Mouse (Mus musculus): ENCODE results near the gene Anks1b. TPM values are rescaled to one million over a fixed set of nuclear protein-coding genes. Genes with fewer than 3 reads are reported as not detected.

The Anks1b gene
- polyA plus RNA-seq, 1 experiment from 2014 or later: 2.8 TPM

GRCm38 (mm10) chr10:90081630-90082029, 208.3 kb downstream of the Anks1b start:
- H3K4me2 ChIP-seq (replicated peaks): no peak overlapping the region
- no peaks in the 10 kb centered on the region for H3K4me1 ChIP-seq
- ATAC-seq (ENCODE audit: insufficient number of reproducible peaks, insufficient read depth, low FRiP score, low TSS enrichment): no peak
- no peak overlapping the region for H3K27ac ChIP-seq
- H3K9me3 ChIP-seq: no peaks in the 10 kb centered on the region
- no peak overlapping the region for H3K9ac ChIP-seq
- no peaks in the 10 kb centered on the region for H3K36me3 ChIP-seq
- 18% methylated on average over 7 of the region's 7 CpGs for WGBS
- no peak overlapping the region for H3K4me3 ChIP-seq
- H3K27me3 ChIP-seq: no peaks in the 10 kb centered on the region

GRCm38 (mm10) chr10:90093877-90094276, 220.6 kb downstream of the Anks1b start:
- H3K4me3 ChIP-seq: no peak overlapping the region
- H3K9ac ChIP-seq: no peak overlapping the region
- H3K4me1 ChIP-seq: no peaks in the 10 kb centered on the region
- WGBS: 85% methylated on average over 6 of the region's 6 CpGs
- H3K36me3 ChIP-seq: no peaks in the 10 kb centered on the region
- no peaks in the 10 kb centered on the region for H3K27me3 ChIP-seq
- no peak overlapping the region for H3K4me2 ChIP-seq (replicated peaks)
- no peak overlapping the region for H3K27ac ChIP-seq
- ATAC-seq (ENCODE audit: insufficient number of reproducible peaks, insufficient read depth, low FRiP score, low TSS enrichment): no peak
- H3K9me3 ChIP-seq: no peaks in the 10 kb centered on the region

- Histone ChIP-seq H3K27ac (no peak overlapping the region), H3K9ac (no peak overlapping the region), H3K36me3 (no peaks in the 10 kb centered on the region), H3K4me1 (no peaks in the 10 kb centered on the region), H3K4me2 (replicated peaks) (no peak overlapping the region), H3K4me3 (no peak overlapping the region), H3K9me3 (no peaks in the 10 kb centered on the region), H3K27me3 (no peaks in the 10 kb centered on the region)
- WGBS: 64% methylated on average over 5 of the region's 5 CpGs
- no peak for ATAC-seq (ENCODE audit: insufficient number of reproducible peaks, insufficient read depth, low FRiP score, low TSS enrichment)
These were observed 239.4 kb downstream of the Anks1b start for GRCm38 (mm10) chr10:90112662-90113061.

GRCm38 (mm10) chr10:90116867-90117266, 243.6 kb downstream of the Anks1b start:
- Histone ChIP-seq H3K27ac (no peak overlapping the region), H3K9me3 (no peaks in the 10 kb centered on the region), H3K27me3 (no peaks in the 10 kb centered on the region), H3K36me3 (no peaks in the 10 kb centered on the region), H3K9ac (no peak overlapping the region), H3K4me1 (no peaks in the 10 kb centered on the region), H3K4me2 (replicated peaks) (no peak overlapping the region), H3K4me3 (no peak overlapping the region)
- no peak for ATAC-seq (ENCODE audit: insufficient number of reproducible peaks, insufficient read depth, low FRiP score, low TSS enrichment)
- WGBS: 79% methylated on average over 3 of the region's 3 CpGs

- no peaks in the 10 kb centered on the region for H3K9me3 ChIP-seq
- H3K27ac ChIP-seq: no peak overlapping the region
- H3K9ac ChIP-seq: no peak overlapping the region
- no peak overlapping the region for H3K4me3 ChIP-seq
- H3K27me3 ChIP-seq: no peaks in the 10 kb centered on the region
- no peak for ATAC-seq (ENCODE audit: insufficient number of reproducible peaks, insufficient read depth, low FRiP score, low TSS enrichment)
- H3K36me3 ChIP-seq: no peaks in the 10 kb centered on the region
- H3K4me2 ChIP-seq (replicated peaks): no peak overlapping the region
- 86% methylated on average over 2 of the region's 2 CpGs for WGBS
- H3K4me1 ChIP-seq: no peaks in the 10 kb centered on the region
These were observed 244.5 kb downstream of the Anks1b start for GRCm38 (mm10) chr10:90117836-90118235.

GRCm38 (mm10) chr10:90137538-90137937, 264.2 kb downstream of the Anks1b start:
- ATAC-seq (ENCODE audit: insufficient number of reproducible peaks, insufficient read depth, low FRiP score, low TSS enrichment): no peak
- no peaks in the 10 kb centered on the region for H3K4me1 ChIP-seq
- H3K27me3 ChIP-seq: no peaks in the 10 kb centered on the region
- no peaks in the 10 kb centered on the region for H3K9me3 ChIP-seq
- H3K4me3 ChIP-seq: no peak overlapping the region
- no peak overlapping the region for H3K4me2 ChIP-seq (replicated peaks)
- H3K9ac ChIP-seq: no peak overlapping the region
- H3K36me3 ChIP-seq: no peaks in the 10 kb centered on the region
- no peak overlapping the region for H3K27ac ChIP-seq

- ATAC-seq (ENCODE audit: insufficient number of reproducible peaks, insufficient read depth, low FRiP score, low TSS enrichment): no peak
- no peak overlapping the region for H3K4me2 ChIP-seq (replicated peaks)
These were observed 267.6 kb downstream of the Anks1b start for GRCm38 (mm10) chr10:90140947-90141346.

GRCm38 (mm10) chr10:90144444-90144843, 271.1 kb downstream of the Anks1b start:
- Histone ChIP-seq H3K27me3 (no peaks in the 10 kb centered on the region), H3K36me3 (no peaks in the 10 kb centered on the region), H3K27ac (no peak overlapping the region), H3K4me3 (no peak overlapping the region), H3K4me2 (replicated peaks) (no peak overlapping the region), H3K9me3 (no peaks in the 10 kb centered on the region), H3K9ac (no peak overlapping the region), H3K4me1 (no peaks in the 10 kb centered on the region)
- WGBS: 91% methylated on average over 1 of the region's 1 CpGs
- ATAC-seq (ENCODE audit: insufficient number of reproducible peaks, insufficient read depth, low FRiP score, low TSS enrichment): no peak

More at GRCm38 (mm10) chr10:90140947-90141346, 267.6 kb downstream of the Anks1b start:
- H3K27me3 ChIP-seq: no peaks in the 10 kb centered on the region
- H3K4me3 ChIP-seq: no peak overlapping the region
- no peak overlapping the region for H3K27ac ChIP-seq
- no peak overlapping the region for H3K9ac ChIP-seq
- no peaks in the 10 kb centered on the region for H3K4me1 ChIP-seq
- H3K9me3 ChIP-seq: no peaks in the 10 kb centered on the region
- H3K36me3 ChIP-seq: no peaks in the 10 kb centered on the region

GRCm38 (mm10) chr10:90151510-90151909, 278.2 kb downstream of the Anks1b start:
- no peak for ATAC-seq (ENCODE audit: insufficient number of reproducible peaks, insufficient read depth, low FRiP score, low TSS enrichment)
- no peak overlapping the region for H3K4me3 ChIP-seq
- no peaks in the 10 kb centered on the region for H3K9me3 ChIP-seq
- no peak overlapping the region for H3K9ac ChIP-seq
- no peaks in the 10 kb centered on the region for H3K4me1 ChIP-seq
- H3K36me3 ChIP-seq: no peaks in the 10 kb centered on the region
- no peaks in the 10 kb centered on the region for H3K27me3 ChIP-seq
- H3K4me2 ChIP-seq (replicated peaks): no peak overlapping the region
- no peak overlapping the region for H3K27ac ChIP-seq

GRCm38 (mm10) chr10:90169941-90170580, 296.8 kb downstream of the Anks1b start:
- H3K4me1 ChIP-seq: no peaks in the 10 kb centered on the region
- H3K9ac ChIP-seq: no peak overlapping the region
- no peak overlapping the region for H3K4me3 ChIP-seq
- no peaks in the 10 kb centered on the region for H3K36me3 ChIP-seq
- H3K4me2 ChIP-seq (replicated peaks): no peak overlapping the region
- H3K27ac ChIP-seq: no peak overlapping the region
- ATAC-seq (ENCODE audit: insufficient number of reproducible peaks, insufficient read depth, low FRiP score, low TSS enrichment): no peak
- no peaks in the 10 kb centered on the region for H3K27me3 ChIP-seq
- no peaks in the 10 kb centered on the region for H3K9me3 ChIP-seq
- 85% methylated on average over 6 of the region's 6 CpGs for WGBS

- no peak for ATAC-seq (ENCODE audit: insufficient number of reproducible peaks, insufficient read depth, low FRiP score, low TSS enrichment)
- Histone ChIP-seq H3K4me1 (no peaks in the 10 kb centered on the region), H3K4me3 (no peak overlapping the region), H3K27ac (no peak overlapping the region), H3K9me3 (no peaks in the 10 kb centered on the region), H3K27me3 (no peaks in the 10 kb centered on the region), H3K9ac (no peak overlapping the region), H3K4me2 (replicated peaks) (no peak overlapping the region), H3K36me3 (no peaks in the 10 kb centered on the region)
- 66% methylated on average over 5 of the region's 5 CpGs for whole genome bisulfite sequencing
These were observed 317.1 kb downstream of the Anks1b start for GRCm38 (mm10) chr10:90190366-90190765.

GRCm38 (mm10) chr10:90196936-90197335, 323.6 kb downstream of the Anks1b start:
- Histone ChIP-seq H3K4me3 (no peak overlapping the region), H3K27ac (no peak overlapping the region), H3K4me2 (replicated peaks) (no peak overlapping the region), H3K9ac (no peak overlapping the region), H3K9me3 (no peaks in the 10 kb centered on the region), H3K36me3 (no peaks in the 10 kb centered on the region), H3K4me1 (no peaks in the 10 kb centered on the region), H3K27me3 (no peaks in the 10 kb centered on the region)
- 91% methylated on average over 5 of the region's 5 CpGs for WGBS
- no peak for ATAC-seq (ENCODE audit: insufficient number of reproducible peaks, insufficient read depth, low FRiP score, low TSS enrichment)

- H3K4me1 ChIP-seq: no peaks in the 10 kb centered on the region
- no peaks in the 10 kb centered on the region for H3K27me3 ChIP-seq
- H3K4me2 ChIP-seq (replicated peaks): no peak overlapping the region
- no peak overlapping the region for H3K4me3 ChIP-seq
- 90% methylated on average over 6 of the region's 6 CpGs for WGBS
- H3K9ac ChIP-seq: no peak overlapping the region
- no peak for ATAC-seq (ENCODE audit: insufficient number of reproducible peaks, insufficient read depth, low FRiP score, low TSS enrichment)
- H3K27ac ChIP-seq: no peak overlapping the region
- H3K9me3 ChIP-seq: no peaks in the 10 kb centered on the region
- no peaks in the 10 kb centered on the region for H3K36me3 ChIP-seq
These were observed 336.7 kb downstream of the Anks1b start for GRCm38 (mm10) chr10:90210044-90210443.

All from embryonic facial prominence, embryonic 12.5 days (tissue).